Mouse (Mus musculus) small intestine, adult 2 months (tissue): ENCODE data around the gene Supt5.

ENCODE experiments used
- CTCF ChIP-seq: fragments of 200-500 bp; IDR thresholded peaks from 2 replicates; pipeline ENCODE4 v1.5.1; 2012; ENCODE audit warnings: low read depth, mild to moderate bottlenecking, control low read depth, inconsistent platforms, low read length, moderate library complexity, mixed read lengths; ENCODE audit not compliant: insufficient replicate concordance, insufficient read length; ENCODE audit errors: extremely low read depth
- POLR2A ChIP-seq: fragments of 200-500 bp; IDR thresholded peaks from 2 replicates; pipeline ENCODE4 v1.6.1; 2012; ENCODE audit warnings: low read depth, mild to moderate bottlenecking, control low read depth, inconsistent platforms, low read length, moderate library complexity

DNA sequence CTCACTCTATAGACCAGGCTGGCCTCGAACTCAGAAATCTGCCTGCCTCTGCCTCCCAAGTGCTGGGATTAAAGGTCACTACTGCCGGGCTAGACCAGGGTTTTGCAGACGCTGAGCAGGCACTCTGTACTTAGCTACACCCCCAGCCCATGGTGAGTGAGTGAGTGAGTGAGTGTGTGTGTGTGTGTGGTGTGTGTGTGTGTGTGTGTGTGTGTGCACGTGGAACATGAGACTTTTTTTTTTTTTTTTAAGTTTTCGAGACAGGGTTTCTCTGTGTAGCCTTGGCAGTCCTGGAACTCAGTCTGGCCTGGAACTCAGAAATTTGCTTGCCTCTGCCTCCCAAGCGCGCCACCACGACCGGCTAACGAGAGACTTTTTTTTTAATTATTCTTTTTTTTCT, 36.1 kb upstream of the Supt5 start:
- TF ChIP-seq POLR2A, result no peak
- no peak for TF ChIP-seq CTCF
